Mouse (Mus musculus): ENCODE results near the gene Cox8c. TPM values are rescaled to one million over a fixed set of nuclear protein-coding genes. Genes with fewer than 3 reads are reported as not detected.

Gene Cox8c
- total and polyA plus RNA-seq, 3 experiments = not detected

DNA sequence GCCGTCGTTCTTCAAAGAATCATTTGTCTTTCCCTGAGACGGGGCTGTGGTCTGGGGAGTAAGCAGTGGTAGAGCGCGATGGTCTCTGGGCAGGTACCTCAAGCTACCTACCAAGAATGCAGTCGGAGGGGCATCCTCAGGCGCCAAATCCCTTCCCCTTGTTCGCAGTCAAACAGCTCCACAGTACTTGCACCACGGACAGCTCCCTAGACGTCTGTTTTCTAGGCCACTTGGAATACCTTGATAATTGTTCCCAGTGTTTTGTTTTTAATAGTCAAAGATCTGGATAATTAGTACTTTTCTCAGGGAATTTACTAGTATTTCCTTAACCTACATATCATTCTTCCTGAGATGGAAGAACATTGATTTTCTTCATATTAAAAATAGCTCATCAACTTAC lies 48.7 kb downstream of the Cox8c start:
- Histone ChIP-seq H3K36me3 (ENCODE audit: control insufficient read depth, insufficient read depth, low read length) (no peaks in the 10 kb centered on the region), H3K79me2 (replicated peaks; ENCODE audit: control insufficient read depth, insufficient read depth, low read length) (no peaks in the 10 kb centered on the region), H3K9ac (ENCODE audit: low read depth, low read length) (no peak overlapping the region), H3K4me1 (ENCODE audit: control insufficient read depth, insufficient read depth, low read length) (peaks cover 2% of the 10 kb centered on the region), H3K27ac (no peak overlapping the region), H3K27me3 (ENCODE audit: control insufficient read depth, insufficient read depth, low read length) (no peaks in the 10 kb centered on the region), H3K4me3 (no peak overlapping the region)
- TF ChIP-seq EP300 (IDR thresholded peaks at IDR 0.05; ENCODE audit: insufficient read depth, low read depth, low read length) = no peak
- TF ChIP-seq CTCF (IDR thresholded peaks at IDR 0.05) = no peak
- TF ChIP-seq POLR2A (IDR thresholded peaks at IDR 0.05; ENCODE audit: insufficient read depth, low read depth, low read length) = no peak
- intact Hi-C loops (cut with DNase I) = no loop called here
- no peak for DNase-seq
- 24% methylated on average over 10 of the region's 10 CpGs for WGBS

DNA sequence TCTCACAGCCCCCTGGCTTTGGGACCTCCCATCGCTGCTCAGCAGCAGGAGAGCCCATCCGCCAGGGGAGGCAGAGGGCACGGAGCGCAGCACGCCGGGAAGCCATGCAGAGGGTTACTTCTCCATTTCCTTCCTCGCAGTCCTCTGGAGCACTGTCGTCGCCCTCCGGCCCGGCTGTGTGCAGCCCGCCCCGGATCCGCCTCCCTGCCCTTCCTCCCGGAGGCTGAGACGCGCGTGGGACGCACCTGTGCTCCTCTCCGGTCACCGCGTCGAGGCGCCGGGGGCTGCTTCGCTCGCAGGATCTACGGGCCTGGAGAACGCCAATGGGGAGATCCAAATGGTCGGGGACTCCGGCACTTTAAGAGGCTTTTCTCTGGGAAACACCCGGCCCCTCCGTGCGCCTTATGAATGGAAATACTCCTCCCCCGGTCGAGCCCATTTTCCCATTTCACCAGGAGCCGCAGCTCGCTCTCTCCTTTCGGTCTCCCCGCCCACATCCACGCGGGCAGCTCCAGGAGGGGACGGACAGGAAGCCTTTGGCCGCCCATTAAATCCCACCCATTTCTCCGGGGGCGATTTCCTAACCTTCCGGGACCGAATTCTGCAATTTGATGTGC lies 49.8 kb downstream of the Cox8c start, which contains the start of gene Unc79:
TSS of gene Unc79 (plus strand) at position 82 of the 617 bp plus-strand sequence.
- peaks cover 2% of the 10 kb centered on the region for H3K4me1 ChIP-seq (ENCODE audit: control insufficient read depth, insufficient read depth, low read length)
- WGBS = under 1% methylated on average over 48 of the region's 48 CpGs
- DNase-seq = peak; percentile 5 to 21
- H3K4me3 ChIP-seq = peak within 1 kb of the TSS; percentile 27
- no peak for TF ChIP-seq POLR2A (IDR thresholded peaks at IDR 0.05; ENCODE audit: insufficient read depth, low read depth, low read length)
- TF ChIP-seq CTCF (IDR thresholded peaks at IDR 0.05) = no peak
- no peak for TF ChIP-seq EP300 (IDR thresholded peaks at IDR 0.05; ENCODE audit: insufficient read depth, low read depth, low read length)
- no peaks in the 10 kb centered on the region for H3K79me2 ChIP-seq (replicated peaks; ENCODE audit: control insufficient read depth, insufficient read depth, low read length)
- intact Hi-C loops (cut with DNase I) = no loop called here
- H3K36me3 ChIP-seq (ENCODE audit: control insufficient read depth, insufficient read depth, low read length) = no peaks in the 10 kb centered on the region
- no peaks in the 10 kb centered on the region for H3K27me3 ChIP-seq (ENCODE audit: control insufficient read depth, insufficient read depth, low read length)
- no peak within 1 kb of the TSS for H3K27ac ChIP-seq
- no peak within 1 kb of the TSS for H3K9ac ChIP-seq (ENCODE audit: low read depth, low read length)

DNA sequence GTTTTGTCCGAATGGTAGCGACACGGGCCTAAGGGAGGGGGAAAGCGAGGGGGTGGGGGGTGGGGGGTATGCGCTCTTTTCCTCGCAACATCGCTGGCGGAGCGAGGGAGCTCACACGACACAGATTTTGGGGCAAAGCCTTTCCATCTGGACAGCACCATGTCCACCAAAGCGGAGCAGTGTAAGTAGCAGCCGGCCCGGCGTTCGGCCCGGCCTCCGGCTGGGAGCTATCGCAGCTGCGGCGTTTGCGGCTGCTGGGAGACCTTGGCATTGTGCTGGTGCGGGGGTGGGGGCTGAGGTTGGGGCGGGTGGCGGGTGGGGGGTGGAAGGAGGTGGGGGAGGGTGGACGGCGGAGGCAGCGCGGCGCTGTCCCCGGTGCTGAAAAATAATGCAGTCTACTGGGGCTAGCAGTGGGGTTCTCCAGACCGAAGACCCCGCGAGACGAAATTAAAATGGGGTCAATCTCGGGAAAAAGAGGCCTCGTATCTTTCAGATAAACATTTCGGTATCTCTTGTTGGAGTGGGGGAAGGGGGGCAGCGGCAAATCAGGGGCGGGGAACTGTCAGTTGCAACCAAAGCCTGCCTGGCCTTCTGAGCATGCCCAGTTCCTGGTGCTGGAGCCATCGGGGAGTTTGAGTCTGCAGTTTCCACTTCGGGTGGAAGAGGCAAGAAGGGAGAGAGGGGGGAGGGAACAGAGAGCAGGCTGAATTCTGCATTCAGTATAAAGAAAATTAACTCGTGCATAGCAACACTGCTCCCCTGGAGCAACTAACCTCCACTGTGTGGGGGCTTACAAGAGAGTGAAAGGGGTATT lies 50.5 kb downstream of the Cox8c start:
- Histone ChIP-seq H3K36me3 (ENCODE audit: control insufficient read depth, insufficient read depth, low read length) (no peaks in the 10 kb centered on the region), H3K4me1 (ENCODE audit: control insufficient read depth, insufficient read depth, low read length) (peaks cover 2% of the 10 kb centered on the region), H3K79me2 (replicated peaks; ENCODE audit: control insufficient read depth, insufficient read depth, low read length) (no peaks in the 10 kb centered on the region), H3K4me3 (peak overlapping the region; percentile 27; the same call in 1 of the 2 replicates), H3K27me3 (ENCODE audit: control insufficient read depth, insufficient read depth, low read length) (no peaks in the 10 kb centered on the region), H3K27ac (no peak overlapping the region), H3K9ac (ENCODE audit: low read depth, low read length) (no peak overlapping the region)
- intact Hi-C loops (cut with DNase I) = no loop called here
- 2% methylated on average over 41 of the region's 42 CpGs for WGBS
- TF ChIP-seq EP300 (IDR thresholded peaks at IDR 0.05; ENCODE audit: insufficient read depth, low read depth, low read length) (no peak), CTCF (IDR thresholded peaks at IDR 0.05) (no peak), POLR2A (IDR thresholded peaks at IDR 0.05; ENCODE audit: insufficient read depth, low read depth, low read length) (no peak)
- peak; percentile 9 to 39 for DNase-seq

Other genes with a start within 250 kb of the Cox8c start
- gene Itpk1, start 194.4 kb upstream of the Cox8c start, total RNA-seq (2021) = 1 to 10 TPM; 7.9 to 9.5 TPM
- gene Itpk1, start 194.4 kb upstream of the Cox8c start, polyA plus RNA-seq (2012; rRNA removed) = 11.6 and 11.9 TPM in 2 replicates
- 1 to 10 TPM; 7.0 to 7.5 TPM for gene Moap1, start 155.7 kb upstream of the Cox8c start, total RNA-seq (2021)
- 0.51 TPM in 1 of 2 replicates, not detected in the other for gene Moap1, start 155.7 kb upstream of the Cox8c start, polyA plus RNA-seq (2012; rRNA removed)
- 1 to 10 TPM; 4.5 to 4.6 TPM for gene Tmem251, start 155.6 kb upstream of the Cox8c start, total RNA-seq (2021)
- gene Tmem251, start 155.6 kb upstream of the Cox8c start, polyA plus RNA-seq (2012; rRNA removed) = 1.8 and 4.0 TPM in 2 replicates
- gene Gm28051, start 141.6 kb upstream of the Cox8c start, total RNA-seq (2021) = not detected
- gene Gm28051, start 141.6 kb upstream of the Cox8c start, polyA plus RNA-seq (2012; rRNA removed) = not detected in 2 replicates
- 10 to 100 TPM in 1 of 2 experiments, 1 to 10 TPM in 1; 9.8 to 10.4 TPM for gene Gon7, start 141.5 kb upstream of the Cox8c start, total RNA-seq (2021)
- gene Gon7, start 141.5 kb upstream of the Cox8c start, polyA plus RNA-seq (2012; rRNA removed) = 5.9 and 7.0 TPM in 2 replicates
- gene Ubr7, start 141.3 kb upstream of the Cox8c start, total RNA-seq (2021) = 10 to 100 TPM; 22.8 to 24.6 TPM
- 12.3 and 22.8 TPM in 2 replicates for gene Ubr7, start 141.3 kb upstream of the Cox8c start, polyA plus RNA-seq (2012; rRNA removed)
- gene Gm20604, start 140.6 kb upstream of the Cox8c start, total RNA-seq (2021) = 1 to 10 TPM; 3.8 to 4.2 TPM
- 2.9 and 4.9 TPM in 2 replicates for gene Gm20604, start 140.6 kb upstream of the Cox8c start, polyA plus RNA-seq (2012; rRNA removed)
- 10 to 100 TPM; 24.0 to 25.7 TPM for gene Btbd7, start 20.8 kb upstream of the Cox8c start, total RNA-seq (2021)
- gene Btbd7, start 20.8 kb upstream of the Cox8c start, polyA plus RNA-seq (2012; rRNA removed) = 8.6 and 17.1 TPM in 2 replicates
- under 1 TPM; 0.05 TPM for gene Unc79, start 49.5 kb downstream of the Cox8c start, total RNA-seq (2021)
- gene Unc79, start 49.5 kb downstream of the Cox8c start, polyA plus RNA-seq (2012; rRNA removed) = 0.06 and 0.20 TPM in 2 replicates